Mouse (Mus musculus): ENCODE data around the gene Ryr2.
"Not testable (repeated sequence)": the region's sequence is repeated elsewhere in the genome, so short reads cannot be mapped to it uniquely, and the experiment has no call there.

Ryr2 gene

DNA sequence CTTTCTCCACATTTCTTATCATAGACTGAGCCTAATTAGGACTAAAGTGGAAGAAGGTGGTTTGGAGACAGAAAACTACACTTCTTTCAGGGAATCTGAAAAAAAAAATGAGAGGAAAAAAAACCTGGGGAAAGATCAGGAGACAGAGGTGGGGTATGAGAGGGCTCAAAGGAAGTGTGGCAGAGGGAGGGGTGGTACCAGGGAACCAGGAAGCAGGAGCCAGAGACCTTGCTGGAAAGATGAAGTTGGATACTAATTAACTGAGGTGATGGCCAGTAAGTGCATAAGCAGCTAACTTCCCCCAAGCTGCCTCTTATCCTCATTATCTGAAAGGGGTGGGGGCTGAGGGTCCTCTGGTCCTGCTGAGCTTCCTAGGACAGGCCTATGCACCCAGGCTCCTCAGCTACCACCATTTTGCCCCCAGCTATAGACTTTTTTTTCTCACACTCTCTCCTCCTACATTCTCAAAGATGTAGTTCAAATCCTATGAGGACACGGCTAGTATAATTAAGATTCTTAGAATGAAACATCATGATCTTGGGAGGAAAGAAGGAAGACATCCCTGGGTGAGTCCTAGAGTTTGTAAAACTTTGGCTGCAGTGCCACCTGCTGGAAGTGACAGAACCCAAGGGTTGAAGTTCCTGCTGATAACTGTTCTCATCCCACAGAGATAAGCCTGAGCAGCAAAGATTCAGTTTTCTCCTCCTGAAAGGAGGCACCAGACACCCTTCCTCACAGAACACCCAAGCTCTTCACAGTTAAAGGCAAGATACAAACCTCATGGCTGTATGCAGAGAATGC is 543.3 kb downstream of the Ryr2 start:
- in situ Hi-C loops (cut with MboI, MseI) = no loop called here

DNA sequence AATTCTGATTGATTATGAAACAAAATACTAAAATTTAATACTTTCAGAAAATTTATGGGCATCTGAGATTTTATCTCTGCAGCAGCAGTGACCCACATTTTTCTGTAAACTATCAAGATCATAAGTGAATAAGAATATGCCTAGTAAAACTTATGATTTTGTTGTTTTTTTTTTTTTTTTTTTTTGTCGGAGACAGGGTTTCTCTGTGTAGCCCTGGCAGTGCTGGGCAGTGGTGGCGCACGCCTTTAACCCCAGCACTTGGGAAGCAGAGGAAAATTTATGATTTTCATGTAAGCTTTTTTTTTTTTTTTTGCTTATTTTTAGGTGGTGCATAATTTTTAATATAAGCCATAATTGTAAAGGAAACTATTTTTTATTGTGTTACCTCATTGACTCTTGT is 557.1 kb downstream of the Ryr2 start:
- in situ Hi-C loops (cut with MboI, MseI) = no loop called here

DNA sequence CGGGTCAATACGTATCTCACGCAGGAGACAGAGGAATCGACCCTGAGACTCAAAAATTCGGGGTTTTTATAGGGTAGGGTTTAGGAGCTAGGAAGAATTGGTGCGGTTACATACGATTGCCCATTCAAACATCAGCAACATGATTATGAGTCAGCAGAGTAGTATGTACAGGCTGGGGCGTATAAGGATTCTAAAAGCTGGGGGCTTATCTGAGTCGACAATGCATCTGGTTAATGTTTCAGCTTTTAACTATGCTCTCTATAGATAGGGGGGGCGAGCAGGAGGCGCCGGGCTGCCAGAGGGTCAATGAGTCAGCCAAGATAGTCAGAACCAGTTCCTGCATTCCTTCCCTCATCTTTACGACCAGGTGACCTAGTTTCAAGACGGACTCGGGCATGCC is 557.6 kb downstream of the Ryr2 start:
- in situ Hi-C loops (cut with MboI, MseI) = not testable (repeated sequence)

DNA sequence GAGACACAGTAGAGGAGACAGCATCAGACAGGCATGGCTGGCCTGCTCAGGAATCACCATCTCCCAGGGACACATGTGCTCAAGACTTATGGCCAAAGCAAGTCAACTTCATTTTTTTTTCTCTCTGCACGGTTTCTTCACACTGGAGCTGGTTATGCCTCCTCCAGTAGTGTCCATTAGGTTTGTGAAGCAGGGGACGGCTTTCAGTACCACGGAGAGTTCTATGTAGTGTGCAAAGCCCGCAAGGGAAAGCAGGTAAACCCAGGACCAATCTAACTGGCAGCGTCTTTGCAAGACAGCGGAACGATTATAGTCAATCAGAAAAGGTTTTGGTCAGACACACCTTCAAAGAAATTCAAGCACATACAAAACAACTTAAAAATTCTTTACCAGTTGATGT is 560.9 kb downstream of the Ryr2 start:
- in situ Hi-C loops (cut with MboI, MseI) = no loop called here

DNA sequence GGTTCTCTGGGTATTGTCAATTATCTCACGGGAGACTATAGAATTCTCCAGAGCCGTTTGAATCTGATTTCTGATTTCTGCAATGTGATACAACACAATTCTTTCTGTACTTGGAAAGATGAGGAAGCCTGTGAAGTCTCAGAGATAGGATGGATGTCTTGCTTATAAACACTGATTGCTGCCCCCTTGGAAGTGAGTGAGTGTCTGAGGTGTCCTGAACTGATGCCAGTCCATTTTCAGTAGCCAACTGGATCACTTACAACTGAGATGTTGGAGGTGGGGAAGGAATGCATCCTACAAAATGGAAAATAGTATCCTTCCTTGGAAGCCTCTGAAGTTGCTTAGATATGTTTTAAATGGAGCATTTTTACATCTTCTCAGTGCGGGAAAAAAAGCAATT is 564.2 kb downstream of the Ryr2 start:
- in situ Hi-C loops (cut with MboI, MseI) = no loop called here

DNA sequence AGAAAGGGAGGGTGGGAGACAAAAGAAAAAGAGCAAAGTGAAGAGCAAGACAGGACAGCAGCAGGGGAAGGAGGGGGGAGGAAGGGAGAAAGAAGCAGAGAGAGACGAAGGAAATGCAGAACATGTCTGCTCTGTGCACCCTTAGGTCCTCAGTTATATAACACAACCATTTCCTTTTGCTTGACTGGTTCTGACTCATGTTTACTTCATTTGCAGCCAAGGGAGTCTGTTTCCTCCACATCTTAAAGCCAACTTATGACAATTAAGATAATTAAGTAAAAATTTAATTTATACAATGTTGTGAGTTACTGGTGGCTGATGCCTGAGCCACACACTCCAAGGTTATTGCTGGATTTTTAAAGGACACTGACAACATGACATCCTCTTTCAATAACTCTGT is 569.9 kb downstream of the Ryr2 start:
- in situ Hi-C loops (cut with MboI, MseI) = no loop called here

DNA sequence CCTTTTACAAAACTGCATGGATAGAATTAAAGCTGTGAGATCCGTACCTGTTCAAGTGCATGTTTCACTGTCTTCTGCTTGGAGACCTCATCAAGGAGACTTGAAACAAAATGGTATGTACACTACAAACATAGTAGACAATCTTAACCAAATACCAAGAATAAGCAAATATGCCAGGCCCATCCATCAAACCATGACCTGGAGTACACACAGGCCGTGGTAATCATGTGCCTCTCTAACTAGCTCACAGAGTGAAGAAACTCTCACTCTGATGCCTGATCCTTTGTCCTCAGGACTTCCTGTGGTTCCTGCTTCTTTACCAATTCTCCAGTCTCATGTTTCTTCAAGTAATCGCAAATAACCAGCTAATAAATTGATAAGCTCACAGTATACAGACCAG is 570.9 kb downstream of the Ryr2 start:
- in situ Hi-C loops (cut with MboI, MseI) = no loop called here

DNA sequence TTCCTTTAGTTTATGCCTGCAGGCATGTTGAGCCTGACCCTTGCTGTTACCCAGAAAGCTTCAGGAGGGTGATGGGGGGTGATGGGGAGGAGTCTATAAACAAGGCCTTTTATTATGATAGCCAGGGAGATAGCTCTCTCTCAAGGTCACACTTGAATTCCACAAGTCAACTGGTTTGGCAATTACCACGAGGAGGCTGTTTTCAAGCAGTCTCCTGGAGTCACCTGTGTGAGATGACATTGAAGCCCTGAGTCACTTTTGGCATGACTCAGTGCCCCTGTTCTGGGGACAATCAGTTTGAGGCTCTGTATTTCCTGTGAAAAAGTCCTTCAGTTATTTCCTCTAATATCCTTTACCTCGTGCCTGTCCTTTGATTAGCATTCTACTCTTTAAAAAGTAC is 573.5 kb downstream of the Ryr2 start:
- in situ Hi-C loops (cut with MboI, MseI) = no loop called here

DNA sequence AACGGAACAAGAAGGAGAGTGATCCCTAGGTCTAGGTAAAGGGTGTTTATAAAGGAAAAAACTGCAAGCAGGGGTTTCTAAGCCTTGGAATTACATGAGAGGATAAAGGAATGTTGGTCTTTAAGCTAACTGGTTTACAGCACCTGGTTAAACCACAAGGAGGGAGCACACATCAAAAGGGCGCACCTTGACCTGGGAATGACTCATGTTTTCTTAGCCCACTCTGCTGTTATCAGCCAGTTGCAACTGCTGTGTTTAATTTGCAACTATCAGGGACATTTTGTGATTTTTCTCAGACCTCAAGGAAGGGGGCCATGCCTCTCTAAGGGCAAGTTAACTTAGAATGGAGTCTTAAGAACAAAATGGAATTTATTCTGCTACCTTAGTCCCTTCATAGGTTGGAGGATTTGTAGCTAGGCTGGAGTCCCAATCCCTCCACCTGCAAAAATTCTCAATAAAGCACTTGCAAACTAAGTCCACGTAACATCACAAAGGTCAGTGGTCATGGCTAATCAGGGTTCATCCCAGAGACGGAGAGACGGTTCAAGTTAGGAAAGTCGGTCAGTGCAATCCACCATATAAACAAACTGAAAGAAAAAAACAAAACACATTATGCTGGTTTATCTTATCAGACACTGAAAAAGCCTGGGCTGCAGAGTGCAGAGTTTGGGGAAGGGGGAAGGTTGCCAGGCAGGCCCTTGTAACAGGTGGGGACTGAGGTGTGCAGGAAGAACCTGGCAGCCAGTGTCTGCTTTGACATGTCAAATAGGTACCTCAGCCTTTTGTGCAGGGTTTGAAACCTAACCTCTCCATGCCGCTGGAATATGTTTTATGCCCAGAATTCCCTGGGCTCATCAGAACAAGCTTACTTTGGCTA is 574.5 kb downstream of the Ryr2 start:
- in situ Hi-C loops (cut with MboI, MseI) = no loop called here

DNA sequence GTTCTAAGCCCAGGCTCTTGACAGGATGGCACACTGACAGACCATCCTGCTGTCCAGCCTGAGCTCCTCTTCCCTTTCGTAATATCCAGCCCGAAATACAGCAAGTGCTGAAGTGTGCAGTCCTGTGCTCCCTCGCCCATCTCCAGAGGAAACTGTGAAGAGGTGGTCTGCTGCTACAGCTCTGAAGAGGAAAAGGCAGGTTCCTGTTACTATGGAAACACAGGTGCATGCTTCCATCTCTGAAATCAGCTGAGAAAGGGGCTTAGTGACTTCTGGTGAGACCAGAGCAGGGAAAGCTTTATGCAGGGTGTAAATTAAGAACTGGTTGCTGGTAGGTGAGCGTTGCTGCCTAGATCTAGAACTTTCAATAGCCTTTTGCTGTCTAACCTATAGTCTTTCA is 583.1 kb downstream of the Ryr2 start:
- in situ Hi-C loops (cut with MboI, MseI) = no loop called here

DNA sequence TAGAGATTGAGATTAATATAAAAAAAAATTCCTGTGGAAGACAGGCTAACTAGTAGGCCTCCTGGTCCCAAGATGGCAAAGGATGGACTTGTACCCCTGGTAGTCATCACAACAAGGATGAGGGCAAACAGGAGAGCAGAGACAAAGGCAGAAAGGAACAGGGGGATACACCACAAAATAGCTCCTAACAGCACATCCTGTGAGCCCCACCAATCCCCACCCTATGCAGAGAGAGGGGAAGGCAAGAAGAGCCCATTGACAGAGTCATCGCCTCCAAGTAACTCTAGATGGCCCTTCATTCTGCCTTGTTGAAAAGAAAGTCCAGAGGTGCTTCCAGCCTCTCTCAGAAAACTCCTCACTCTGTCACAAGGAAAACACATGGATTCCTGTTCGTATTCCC is 586.0 kb downstream of the Ryr2 start:
- in situ Hi-C loops (cut with MboI, MseI) = no loop called here

DNA sequence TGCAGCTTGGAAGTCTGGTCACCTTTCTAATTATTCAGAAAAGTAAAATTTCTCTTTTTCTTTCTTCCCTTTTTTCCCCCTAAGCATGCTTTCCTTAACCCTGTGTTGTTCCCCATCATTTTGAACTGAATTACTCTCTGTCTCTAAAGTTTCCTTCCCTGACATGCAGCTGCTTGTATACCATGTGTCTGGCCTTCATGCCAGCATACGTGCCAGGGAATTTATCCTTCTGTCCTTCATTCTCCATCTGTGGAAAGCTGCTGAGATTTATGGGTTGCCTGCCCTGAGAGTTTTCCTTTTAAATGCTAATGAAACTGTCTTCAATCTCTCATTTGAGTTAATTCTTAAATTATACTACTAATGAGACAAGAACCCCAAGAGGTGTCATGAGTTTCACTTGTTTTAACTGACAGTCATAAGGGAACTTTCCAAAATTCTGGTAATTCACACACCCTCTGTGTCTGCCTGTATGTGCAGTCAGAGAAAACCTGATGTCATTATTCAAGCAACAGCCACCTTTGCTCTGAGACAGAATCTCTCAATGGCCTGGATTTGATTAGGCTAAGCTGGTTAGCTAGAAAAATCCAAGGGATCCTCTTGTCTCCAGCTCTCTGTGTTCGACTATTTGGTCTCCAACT is 595.1 kb downstream of the Ryr2 start:
- in situ Hi-C loops (cut with MboI, MseI) = no loop called here

Data from T-helper 2 cell (primary cell).